Mouse (Mus musculus) inflammation-experienced regulatory T-cells, adult 6 months (primary cell): ENCODE measurements around the gene Cops4. TPM values are rescaled to one million over a fixed set of nuclear protein-coding genes. Genes with fewer than 3 reads are reported as not detected.

Experiments used
- ATAC-seq: one replicate; pipeline ENCODE4 v1.8.0; 2017
- polyA plus RNA-seq, 3 experiments: library from polyadenylated mRNA; unstranded; fragments of 100-300 nt; shearing (Covaris generic); gene quantifications; one replicate each; pipeline ENCODE4 v1.2.1; 2017

Gene Cops4
- polyA plus RNA-seq, 3 experiments from 2014 or later = 99.1 to 127 (median 102) TPM

DNA sequence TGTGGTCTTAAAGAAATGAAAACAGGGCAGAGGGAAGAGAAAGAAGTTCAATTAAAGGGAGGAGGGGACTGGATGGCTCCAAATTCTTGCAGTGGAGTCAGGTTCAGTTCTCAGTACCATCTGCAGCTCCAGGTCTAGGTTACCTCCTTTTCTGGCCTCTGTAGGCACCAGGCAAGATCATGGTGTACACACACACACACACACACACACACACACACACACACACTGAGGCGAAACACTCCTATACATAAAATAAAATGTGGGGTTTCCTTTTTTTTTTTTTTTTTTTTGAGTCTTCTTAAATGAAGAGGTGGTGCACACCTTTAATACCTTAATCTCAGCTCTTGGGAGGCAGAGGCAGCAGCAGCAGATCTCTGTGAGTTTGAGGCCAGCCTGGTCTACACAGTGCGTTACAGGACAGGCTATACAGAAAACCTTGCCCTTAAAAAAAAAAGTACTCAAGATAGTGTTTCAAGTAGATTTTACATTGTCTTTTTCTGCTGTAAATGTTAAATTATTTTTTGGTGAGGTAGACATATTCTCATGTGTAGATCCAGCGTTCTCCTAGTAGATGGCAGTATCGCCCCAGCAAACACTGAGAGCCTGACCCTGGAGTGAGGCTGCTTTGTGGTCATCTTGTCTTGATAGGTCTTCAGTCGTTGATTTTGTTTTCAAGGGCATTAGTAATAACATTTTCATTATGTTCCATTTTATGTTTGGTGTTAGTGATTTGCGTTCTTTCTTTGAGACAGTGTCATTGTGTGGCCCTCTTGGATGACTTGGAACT lies 28.4 kb downstream of the Cops4 start:
- no peak for ATAC-seq

DNA sequence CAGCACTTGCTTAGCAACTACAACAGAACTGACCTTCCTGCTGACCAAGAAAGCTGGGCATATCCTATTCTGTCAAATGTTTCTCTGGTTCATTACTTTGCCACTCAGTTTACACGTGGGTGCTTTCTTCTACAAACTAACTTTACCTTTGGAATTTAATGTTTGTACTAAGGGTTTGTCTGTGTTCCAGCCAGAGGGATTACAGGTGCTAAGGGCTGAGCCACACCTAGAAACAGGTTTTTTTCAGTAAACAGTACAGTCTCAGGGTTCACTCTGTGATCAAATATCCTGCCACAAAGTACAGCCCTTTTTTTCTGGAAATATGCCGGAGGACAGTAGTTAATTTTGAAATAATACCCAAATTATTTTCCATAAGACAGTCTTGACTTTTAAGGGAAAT lies 30.1 kb downstream of the Cops4 start:
- ATAC-seq = no peak

DNA sequence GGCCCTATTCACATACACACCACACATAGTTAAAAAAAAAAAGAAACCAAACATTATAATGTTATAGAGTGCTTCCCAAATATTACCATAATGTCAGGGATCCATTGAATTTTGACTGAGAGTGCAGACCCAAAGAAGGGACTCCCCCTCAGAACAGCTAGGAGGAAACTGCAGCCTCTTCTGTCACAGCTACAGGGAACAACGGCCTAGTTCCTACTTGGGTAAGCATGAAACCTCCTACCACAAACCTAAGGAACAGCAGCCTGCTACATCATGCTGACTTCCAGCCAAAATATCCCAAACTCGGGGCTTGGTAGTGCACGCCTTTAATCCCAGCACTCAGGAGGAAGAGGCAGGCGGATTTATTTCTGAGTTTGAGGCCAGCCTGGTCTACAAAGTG lies 31.2 kb downstream of the Cops4 start:
- no peak for ATAC-seq

DNA sequence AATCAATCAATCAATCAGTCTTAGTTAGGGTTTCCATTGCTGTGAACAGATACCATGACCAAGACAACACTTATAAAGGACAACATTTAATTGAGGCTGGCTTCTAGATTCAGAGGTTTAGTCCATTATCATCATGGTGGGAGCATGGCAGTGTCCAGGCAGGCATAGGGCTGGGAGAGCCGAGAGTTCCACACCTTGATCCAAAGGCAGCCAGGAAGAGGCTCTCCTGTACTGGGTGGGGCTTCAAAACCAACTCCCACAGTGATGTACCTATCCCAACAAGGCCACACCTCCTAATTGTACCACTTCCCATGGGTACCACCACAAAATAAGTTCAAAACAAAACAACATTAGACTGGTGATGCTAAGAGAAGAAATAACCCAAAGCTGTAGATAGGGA lies 32.0 kb downstream of the Cops4 start:
- no peak for ATAC-seq

DNA sequence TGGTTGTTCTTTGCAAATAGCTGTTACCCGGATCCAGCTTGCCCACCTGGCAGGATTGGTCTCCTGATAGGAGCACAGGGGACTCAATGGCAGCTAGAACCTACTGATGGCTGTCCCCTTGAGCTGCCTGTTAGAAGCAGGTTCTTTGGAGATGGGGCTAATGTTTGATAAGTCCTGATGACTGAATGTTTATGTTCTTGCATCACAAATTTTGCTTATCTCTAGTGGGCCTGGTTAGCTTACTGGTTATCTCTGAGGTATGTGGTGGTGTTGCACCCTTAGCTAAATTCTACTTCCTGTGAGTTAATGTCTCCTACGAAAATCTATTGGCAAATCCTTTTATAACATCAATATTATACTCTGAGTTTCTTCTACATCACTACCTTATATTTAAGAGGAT lies 33.8 kb downstream of the Cops4 start:
- ATAC-seq = no peak

DNA sequence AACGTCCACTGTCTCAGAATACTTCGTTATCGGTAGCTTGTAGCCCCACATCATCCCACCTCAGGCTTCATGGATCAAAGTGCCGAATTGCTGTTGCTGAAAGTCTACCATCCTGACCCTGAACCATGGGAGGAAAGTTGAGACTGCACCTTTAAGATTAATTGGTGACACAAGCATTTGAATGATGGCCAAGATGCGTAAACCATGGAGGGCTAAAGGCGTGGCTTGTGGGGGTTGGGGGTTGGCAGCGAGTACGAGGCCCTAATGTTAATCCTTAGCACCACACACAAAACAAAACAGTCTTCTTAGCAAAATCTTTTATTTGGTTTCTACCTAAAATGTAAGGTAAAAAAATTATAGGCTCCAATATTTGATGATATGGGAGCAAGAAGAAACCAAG lies 35.3 kb downstream of the Cops4 start:
- no peak for ATAC-seq

DNA sequence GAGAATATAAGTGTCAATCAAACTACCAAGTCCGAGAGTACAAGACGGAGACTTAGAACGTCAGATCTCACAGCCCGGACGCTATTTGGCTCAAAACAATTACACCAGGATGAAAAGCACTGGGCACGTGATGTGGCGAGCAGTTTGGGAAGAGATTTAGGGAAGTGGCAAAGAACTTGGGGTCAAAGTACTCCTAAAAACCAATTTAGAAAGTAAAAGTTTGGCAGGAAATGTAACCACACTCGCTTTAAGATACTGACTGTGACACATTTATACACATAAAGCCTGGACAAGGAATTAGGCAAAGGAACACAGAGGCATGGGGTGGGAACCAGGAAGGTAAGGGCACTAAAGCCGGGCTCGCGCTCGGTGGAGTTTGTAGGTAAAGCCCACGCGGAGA lies 38.9 kb downstream of the Cops4 start:
- ATAC-seq = no peak

DNA sequence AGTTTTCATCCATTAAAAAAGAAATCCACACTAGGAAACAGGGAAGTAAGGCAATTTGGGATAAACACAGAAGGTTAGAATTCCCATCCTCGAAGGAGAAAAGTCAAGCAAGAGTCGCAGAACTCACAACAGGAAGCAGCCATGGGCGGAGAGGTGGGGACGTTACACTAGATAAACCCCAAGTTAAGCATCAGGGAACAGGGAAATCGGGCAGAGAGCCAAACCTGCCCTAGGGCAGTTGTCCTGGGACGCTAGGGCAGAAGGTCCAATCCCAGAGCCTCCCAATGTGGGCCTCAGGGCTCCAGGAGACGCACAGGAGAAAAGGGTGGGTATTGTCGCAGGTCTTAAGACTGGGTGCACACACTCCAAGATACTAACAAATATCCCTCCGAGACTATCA lies 39.4 kb downstream of the Cops4 start:
- ATAC-seq = no peak

DNA sequence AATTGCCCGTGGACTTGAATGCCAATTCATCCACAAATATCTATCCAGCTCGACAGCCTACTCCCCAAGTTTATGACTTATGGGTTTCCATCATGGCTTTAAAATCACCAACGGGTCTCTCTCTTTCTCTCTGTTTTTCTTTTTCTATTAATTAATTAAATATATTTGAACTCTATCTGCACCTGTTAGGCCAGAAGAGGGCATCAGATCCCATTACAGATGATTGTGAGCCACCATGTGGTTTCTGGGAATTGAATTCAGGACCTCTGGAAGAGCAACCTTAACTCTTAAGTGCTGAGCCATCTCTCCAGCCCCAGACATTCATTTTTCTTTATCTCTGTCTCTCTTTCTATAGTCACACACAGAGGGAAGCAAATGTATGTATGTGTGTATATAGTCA lies 40.7 kb downstream of the Cops4 start:
- ATAC-seq = no peak

DNA sequence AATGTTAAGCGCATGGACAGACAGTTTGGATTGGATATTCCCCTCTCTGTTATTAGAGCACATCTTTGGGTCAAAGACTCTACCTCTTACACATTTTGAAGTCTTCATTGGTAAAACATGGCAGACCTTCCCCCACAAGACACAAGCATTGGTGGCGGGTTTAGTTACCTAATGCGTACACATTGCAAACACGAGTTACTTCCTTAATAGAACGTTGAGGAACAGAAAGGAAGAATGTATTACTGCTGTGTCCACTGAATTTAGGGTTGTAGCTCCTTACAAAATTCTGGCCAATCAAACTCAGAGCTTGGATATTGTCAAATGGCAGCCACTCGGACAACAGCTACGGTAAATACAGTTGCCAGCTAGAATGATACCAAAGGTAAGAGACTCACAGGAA lies 41.2 kb downstream of the Cops4 start:
- no peak for ATAC-seq

DNA sequence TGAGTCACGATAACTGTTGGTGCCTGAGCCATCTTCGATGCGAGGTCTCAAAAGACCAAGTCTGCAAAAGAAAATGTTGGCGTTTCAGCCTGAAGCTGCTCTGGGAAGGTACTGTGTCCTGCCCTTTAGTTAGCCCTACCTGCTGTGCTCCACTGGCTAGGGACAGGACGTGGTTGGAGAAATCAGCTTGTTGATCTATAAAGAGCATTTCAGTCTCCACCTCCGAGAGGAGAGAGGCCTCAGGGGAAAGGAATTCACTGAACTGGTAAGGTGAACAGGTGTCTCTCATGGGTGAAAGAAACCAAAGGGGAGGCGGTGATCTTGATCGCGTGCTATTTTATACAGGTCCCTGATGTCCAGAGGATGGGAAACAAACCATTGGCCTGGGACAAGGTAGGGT lies 44.6 kb downstream of the Cops4 start:
- no peak for ATAC-seq

DNA sequence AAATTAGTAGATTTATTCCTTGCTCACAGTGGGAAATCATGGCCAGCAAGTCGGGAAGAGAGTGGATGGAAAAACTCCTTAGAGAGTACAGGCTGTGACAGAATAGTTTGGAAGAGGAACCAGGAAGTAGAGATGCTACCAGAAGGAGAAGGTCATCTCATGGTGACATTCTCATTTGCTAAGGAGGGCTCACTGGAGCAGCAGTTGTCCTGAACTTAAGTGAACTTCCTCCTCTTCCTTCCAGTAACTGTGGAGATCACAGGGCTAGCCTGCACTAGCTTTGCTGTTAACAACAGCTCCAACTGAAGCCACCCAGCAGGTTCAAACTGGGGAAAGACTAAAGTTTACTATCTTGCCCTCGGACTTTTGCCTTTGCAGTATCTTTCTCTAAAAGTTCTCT lies 48.7 kb downstream of the Cops4 start:
- no peak for ATAC-seq

DNA sequence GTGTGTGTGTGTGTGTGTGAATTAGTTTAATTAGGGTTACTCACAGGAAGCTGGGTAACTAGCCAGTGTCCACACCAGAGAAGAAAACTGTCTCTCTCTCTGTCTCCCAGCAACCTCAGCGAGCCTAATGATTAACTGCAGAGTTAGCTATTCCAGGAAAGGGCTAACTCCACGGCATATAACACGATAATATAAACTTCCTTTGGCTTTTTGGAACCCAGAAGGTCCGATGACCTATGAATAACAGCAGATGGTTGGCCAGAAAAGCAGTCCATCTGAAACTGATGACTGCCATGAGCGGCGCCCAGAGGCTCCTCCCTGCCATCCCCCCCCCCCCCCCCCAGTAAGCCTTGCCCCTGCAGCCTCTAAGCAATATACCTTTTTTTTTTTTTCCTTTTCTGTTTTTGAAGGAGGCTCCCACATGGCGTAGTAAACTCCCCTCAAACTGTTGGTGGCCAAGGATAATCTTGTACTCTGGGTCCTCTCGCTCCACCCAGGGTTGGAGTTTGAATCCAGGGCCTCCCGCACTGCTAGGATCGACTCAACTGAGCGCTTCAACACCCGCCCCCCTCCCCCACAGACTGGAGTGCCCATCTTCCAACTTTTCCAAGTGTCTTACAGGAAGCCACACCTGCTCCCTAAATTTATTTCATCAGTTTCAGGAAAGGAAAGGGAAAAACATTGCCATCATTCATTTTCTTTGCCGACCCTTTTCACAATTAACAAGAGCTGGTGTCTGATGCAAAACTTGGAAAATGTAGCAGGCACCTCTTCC lies 49.3 kb downstream of the Cops4 start:
- no peak for ATAC-seq

DNA sequence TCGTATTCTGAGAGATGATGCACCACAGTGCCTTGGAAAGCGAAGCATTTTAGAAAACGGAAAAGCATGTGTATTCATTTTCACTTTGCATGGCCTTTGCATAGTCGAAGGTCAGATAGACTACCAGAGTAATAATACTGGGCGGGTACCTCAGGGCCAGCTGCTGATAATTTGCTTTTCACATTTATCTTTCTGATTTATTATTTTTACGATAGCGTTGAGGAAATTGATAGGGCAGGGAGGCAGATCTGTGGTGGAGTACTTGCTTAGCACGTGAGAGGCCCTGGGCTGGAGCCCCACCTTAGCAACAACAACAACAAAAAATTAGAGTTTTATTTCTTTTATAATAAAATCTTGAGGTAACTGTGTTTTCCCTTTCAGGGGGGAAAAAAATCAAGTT lies 50.1 kb downstream of the Cops4 start:
- ATAC-seq = no peak

DNA sequence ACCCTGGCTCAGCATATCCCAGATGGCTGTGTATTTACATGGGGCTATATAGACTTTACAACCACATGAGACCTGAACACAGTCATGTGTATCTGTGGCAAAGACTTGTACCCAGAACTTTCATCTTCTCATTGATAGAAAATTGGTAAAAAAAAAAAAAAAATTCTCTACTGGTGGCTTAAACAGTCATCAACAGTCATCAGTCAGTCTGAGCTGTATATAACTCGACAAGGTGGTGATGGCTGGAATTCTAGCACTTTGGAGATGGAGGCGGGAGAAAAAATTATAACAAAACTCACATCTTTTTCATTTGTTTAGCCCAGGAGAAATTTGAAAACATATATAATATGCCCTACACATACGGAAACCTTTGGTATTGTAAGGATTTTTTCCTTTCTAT lies 50.7 kb downstream of the Cops4 start:
- no peak for ATAC-seq

DNA sequence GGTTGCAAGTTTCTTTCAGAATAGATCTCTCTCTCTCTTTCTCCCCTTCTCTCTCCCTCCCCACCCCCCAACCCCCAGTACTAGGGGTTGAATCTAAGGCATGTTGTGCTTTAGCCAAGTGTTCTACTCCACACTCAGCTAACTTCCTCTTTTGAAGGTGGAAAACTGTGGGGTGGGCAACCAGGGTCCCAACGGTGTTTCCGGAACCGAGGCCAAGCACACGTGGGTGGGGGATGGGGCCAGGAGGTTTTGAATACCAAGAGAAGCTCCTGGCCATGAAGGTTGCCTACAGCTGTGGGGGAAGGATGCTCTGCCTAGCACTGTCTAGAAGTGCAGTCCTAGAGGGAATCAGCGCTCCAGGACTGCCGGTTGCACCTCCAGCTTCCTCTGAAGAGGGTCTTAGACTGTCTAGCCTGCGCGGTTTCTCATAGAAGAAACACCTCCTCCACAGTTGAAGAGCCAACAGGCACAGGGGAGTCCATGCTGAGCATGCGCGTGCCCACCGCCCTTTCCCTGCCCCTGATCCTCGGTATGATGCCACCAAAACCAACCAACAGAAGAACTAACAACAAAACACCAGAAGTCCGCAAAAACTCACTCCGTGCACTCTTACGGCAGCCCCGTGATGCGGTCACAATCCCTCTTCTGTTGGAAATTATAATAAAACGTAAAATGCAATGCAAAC lies 51.3 kb downstream of the Cops4 start:
- no peak for ATAC-seq

DNA sequence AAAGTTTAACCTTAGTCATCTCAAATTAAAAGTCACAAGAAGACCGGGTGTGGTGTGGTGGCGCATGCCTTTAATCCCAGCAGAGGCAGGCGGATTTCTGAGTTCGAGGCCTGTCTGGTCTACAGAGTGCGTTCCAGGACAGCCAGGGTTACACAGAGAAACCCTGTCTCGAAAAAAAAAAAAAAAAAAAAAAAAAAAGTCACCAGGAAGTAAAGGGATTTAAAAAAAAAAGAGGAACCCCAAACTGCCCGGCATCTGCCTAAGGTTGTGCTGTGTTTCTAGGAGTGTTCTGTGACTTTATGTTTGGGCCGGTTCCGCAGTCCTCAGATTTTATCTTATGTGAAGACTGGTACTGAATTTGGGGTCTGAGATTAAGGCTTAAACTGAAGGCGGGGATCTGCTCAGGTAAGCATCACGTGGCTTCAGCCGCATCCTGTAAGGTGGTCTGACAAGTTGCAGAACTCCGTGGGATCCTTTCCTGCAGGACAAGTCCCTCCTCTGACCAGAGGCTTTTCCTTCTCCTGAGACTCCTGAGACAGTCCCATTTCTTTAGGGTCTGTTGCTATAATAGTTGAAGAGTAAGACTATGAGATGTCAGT lies 52.0 kb downstream of the Cops4 start:
- ATAC-seq = no peak

DNA sequence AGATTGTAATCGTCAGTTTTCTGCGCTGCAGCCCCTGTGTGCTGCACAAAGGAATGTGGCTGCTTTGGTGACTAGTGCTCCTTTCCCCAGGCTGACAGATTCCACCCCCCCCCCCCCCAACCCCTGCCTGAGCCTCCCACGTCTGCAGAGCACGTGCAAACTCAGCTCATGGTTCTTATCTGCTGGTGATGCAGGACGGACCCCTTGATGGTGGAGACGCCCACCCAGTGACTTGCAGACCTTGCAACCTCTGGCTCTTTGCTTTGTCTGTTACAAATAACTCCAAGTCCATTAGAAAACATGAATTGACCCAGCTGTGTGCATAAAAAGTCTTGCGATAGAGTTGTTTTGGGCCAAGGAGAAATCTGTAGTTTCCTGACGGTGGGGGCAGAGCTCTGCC lies 52.6 kb downstream of the Cops4 start:
- ATAC-seq = no peak

DNA sequence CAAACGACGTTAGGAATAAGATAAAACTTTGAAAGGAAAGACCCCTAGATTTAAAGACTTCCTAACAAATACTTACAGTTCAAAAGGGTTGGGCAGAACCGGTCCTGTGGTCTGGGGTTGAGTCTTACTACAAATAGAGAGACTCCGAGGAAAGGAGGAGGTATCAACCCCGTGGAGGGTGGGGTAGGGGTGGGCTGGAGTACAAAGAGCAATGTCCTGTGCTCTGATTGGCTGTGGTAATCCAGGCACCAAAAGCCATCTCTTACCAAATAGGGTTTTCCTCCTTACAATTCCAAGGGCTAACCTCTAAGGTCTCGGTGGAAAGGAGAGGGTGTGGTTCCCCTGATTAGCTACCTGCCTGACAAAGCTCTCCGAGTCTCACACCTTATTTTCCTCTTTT lies 54.0 kb downstream of the Cops4 start, which contains the start of gene Plac8:
TSS of gene Plac8 (minus strand) at position 177 of the 400 bp plus-strand sequence.
- ATAC-seq = no peak

DNA sequence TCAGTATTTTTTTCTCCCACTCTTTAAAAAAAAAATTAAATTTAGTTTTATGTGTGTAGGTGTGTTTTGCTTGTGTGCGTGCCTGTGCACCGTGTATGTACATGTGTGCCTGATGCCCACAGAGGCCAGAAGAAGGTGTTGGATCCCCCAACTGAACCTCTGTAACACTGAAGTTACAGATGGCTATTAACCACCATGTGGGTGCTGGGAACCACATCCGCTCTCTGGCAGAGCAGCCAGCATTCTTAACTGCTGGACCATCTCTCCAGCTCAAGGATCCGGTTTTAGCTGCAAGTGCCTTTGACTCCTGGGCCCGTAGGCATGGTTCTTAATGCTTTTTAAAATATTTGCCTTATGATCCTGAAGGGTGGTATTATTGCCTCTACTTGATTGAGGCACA lies 55.1 kb downstream of the Cops4 start:
- no peak for ATAC-seq

DNA sequence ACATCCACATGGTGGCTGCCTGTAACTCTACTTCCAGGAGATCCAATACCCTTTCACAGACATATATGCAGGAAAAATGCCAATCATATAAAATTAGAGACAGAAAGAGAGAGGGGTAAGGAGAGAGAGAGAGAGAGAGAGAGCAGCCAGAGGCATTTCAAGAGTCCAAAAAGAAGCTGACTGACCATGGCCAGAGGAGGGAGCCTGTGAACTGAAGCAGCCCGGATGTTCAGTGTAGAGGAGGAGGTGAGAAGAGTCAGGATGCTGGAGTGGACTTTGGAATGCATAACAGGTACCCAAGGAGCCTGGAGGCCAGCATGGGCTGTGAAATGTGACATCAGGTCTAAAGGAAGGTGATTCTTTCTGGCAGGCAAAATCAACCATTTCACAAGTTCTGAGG lies 56.7 kb downstream of the Cops4 start:
- ATAC-seq = no peak

DNA sequence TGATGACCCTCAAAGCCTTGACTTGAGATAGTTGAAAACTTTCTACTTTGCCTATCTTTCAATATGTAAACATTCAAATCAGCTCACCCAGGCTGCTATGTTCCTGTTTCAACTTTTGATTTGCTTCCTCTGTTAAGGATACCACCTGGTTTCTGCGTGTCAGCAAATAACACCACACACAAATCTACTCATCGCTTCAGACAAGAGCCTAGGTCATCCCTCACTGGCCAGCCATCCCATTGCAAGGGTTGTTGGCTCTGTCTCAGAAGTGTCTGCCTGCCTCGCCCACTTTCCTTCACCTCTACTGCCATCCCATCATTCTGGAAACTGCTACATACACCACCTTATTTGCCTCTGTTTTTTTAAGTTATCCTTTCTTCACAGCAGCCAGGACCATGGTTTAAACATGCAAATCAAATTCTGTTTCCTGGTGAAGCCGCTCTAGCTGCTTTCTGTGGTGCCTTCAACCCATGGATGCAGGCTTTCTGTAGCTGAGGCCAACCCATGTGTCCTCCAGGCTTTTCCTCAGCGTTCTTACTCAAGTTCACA lies 60.8 kb downstream of the Cops4 start:
- no peak for ATAC-seq
